Mouse (Mus musculus) MEL (cell line): ENCODE measurements around the gene Tle1. TPM values are rescaled to one million over a fixed set of nuclear protein-coding genes. Genes with fewer than 3 reads are reported as not detected.

Source experiments
- DNase-seq: peaks from one replicate; pipeline ENCODE4 v3.0.0; 2011; ENCODE audit warnings: low read depth, low spot score
- H3K27ac ChIP-seq: 2 replicates; pipeline ENCODE4 v1.5.1; 2012; ENCODE audit warnings: low read depth, mild to moderate bottlenecking, control low read depth, low read length, moderate library complexity; ENCODE audit not compliant: control insufficient read depth
- H3K27me3 ChIP-seq, 2 experiments: fragments of 150-350 bp in 1 of 2; sonication (generic) in 1 of 2; 2 replicates each; pipeline ENCODE4 v1.6.1; 2012; ENCODE audit warnings: low read length in 2 of 2, mild to moderate bottlenecking in 2 of 2, improper control_type of control experiment in 1 of 2, moderate library complexity in 1 of 2; ENCODE audit not compliant: insufficient read depth in 2 of 2, control insufficient read depth in 1 of 2
- H3K36me3 ChIP-seq, 2 experiments: 2 replicates each; pipeline ENCODE4 v1.6.1; 2012 to 2014; ENCODE audit warnings: low read length in 2 of 2, improper control_type of control experiment in 1 of 2, inconsistent platforms in 1 of 2, mild to moderate bottlenecking in 1 of 2; ENCODE audit not compliant: insufficient read depth in 2 of 2, control insufficient read depth in 1 of 2
- H3K4me1 ChIP-seq, 2 experiments: fragments of 150-350 bp in 1 of 2; sonication (generic) in 1 of 2; 2 replicates each; pipeline ENCODE4 v1.6.1; 2012; ENCODE audit warnings: low read length in 2 of 2, improper control_type of control experiment in 1 of 2, mild to moderate bottlenecking in 1 of 2; ENCODE audit not compliant: insufficient read depth in 2 of 2, control insufficient read depth in 1 of 2
- H3K4me3 ChIP-seq, 2 experiments: fragments of 150-350 bp in 1 of 2; sonication (generic) in 1 of 2; 2 replicates each; pipeline ENCODE4 v1.5.1; 2012; ENCODE audit warnings: low read depth in 2 of 2, low read length in 2 of 2, mild to moderate bottlenecking in 2 of 2, moderate library complexity in 2 of 2, control low read depth in 1 of 2, improper control_type of control experiment in 1 of 2; ENCODE audit not compliant: control insufficient read depth in 1 of 2, insufficient read depth in 1 of 2
- H3K79me2 ChIP-seq: 2 replicates; pipeline ENCODE4 v1.6.1; 2012; ENCODE audit warnings: mild to moderate bottlenecking, low read length, moderate library complexity; ENCODE audit not compliant: control insufficient read depth, poor library complexity, insufficient read depth
- H3K9ac ChIP-seq: 2 replicates; pipeline ENCODE4 v1.6.1; 2012; ENCODE audit warnings: low read depth, mild to moderate bottlenecking, control low read depth, low read length, moderate library complexity; ENCODE audit not compliant: control insufficient read depth, poor library complexity, severe bottlenecking
- H3K9me3 ChIP-seq: fragments of 150-350 bp; sonication (generic); replicated peaks from 2 replicates; pipeline ENCODE4 v1.6.1; 2012; ENCODE audit warnings: mild to moderate bottlenecking, low read length, improper control_type of control experiment, moderate library complexity; ENCODE audit not compliant: insufficient read depth
- EP300 ChIP-seq, 2 experiments: IDR thresholded peaks; 2 replicates each; pipeline ENCODE4 v1.6.1; 2011; ENCODE audit warnings: improper control_type of control experiment in 2 of 2, low read length in 2 of 2, low read depth in 1 of 2, mild to moderate bottlenecking in 1 of 2
- GABPA ChIP-seq: IDR thresholded peaks from 2 replicates; pipeline ENCODE4 v1.6.1; 2012; ENCODE audit warnings: low read depth, mild to moderate bottlenecking, inconsistent platforms, low read length, improper control_type of control experiment, moderate library complexity
- HCFC1 ChIP-seq: IDR thresholded peaks from 2 replicates; pipeline ENCODE4 v1.6.1; 2012; ENCODE audit warnings: low read depth, mild to moderate bottlenecking, inconsistent platforms, low read length, improper control_type of control experiment, moderate library complexity
- JUND ChIP-seq: IDR thresholded peaks from 2 replicates; pipeline ENCODE4 v1.6.1; 2011; ENCODE audit warnings: low read depth, mild to moderate bottlenecking, improper control_type of control experiment, low read length
- MAZ ChIP-seq: IDR thresholded peaks from 2 replicates; pipeline ENCODE4 v1.6.1; 2012; ENCODE audit warnings: low read depth, mild to moderate bottlenecking, inconsistent platforms, low read length, improper control_type of control experiment
- MEF2A ChIP-seq: IDR thresholded peaks from 2 replicates; pipeline ENCODE4 v1.6.1; 2014; ENCODE audit warnings: low read depth, mild to moderate bottlenecking, inconsistent platforms, low read length, improper control_type of control experiment; ENCODE audit not compliant: poor library complexity, insufficient replicate concordance, severe bottlenecking; ENCODE audit errors: extremely low read depth
- MYC ChIP-seq: IDR thresholded peaks from 2 replicates; pipeline ENCODE4 v1.6.1; 2011; ENCODE audit warnings: low read depth, mild to moderate bottlenecking, low read length, improper control_type of control experiment, moderate library complexity
- NELFE ChIP-seq: IDR thresholded peaks from 2 replicates; pipeline ENCODE4 v1.6.1; 2011; ENCODE audit warnings: low read depth, low read length, improper control_type of control experiment
- NRF1 ChIP-seq: IDR thresholded peaks from 2 replicates; pipeline ENCODE4 v1.6.1; 2014; ENCODE audit warnings: low read depth, mild to moderate bottlenecking, inconsistent platforms, low read length, improper control_type of control experiment, moderate library complexity; ENCODE audit not compliant: poor library complexity, insufficient read depth, severe bottlenecking
- POLR2A ChIP-seq, 2 experiments: IDR thresholded peaks; 2 replicates each; pipeline ENCODE4 v1.6.1; 2011 to 2012; ENCODE audit warnings: low read length in 2 of 2, mild to moderate bottlenecking in 2 of 2, control low read depth in 1 of 2, improper control_type of control experiment in 1 of 2, low read depth in 1 of 2, moderate library complexity in 1 of 2; ENCODE audit not compliant: control insufficient read depth in 1 of 2, insufficient read depth in 1 of 2, poor library complexity in 1 of 2
- POLR2AphosphoS2 ChIP-seq: IDR thresholded peaks from 2 replicates; pipeline ENCODE4 v1.6.1; 2011; ENCODE audit warnings: low read length, improper control_type of control experiment
- POLR2AphosphoS5 ChIP-seq: IDR thresholded peaks from 2 replicates; pipeline ENCODE4 v1.6.1; 2012; ENCODE audit warnings: low read depth, borderline replicate concordance, mild to moderate bottlenecking, inconsistent platforms, low read length, moderate library complexity, mixed read lengths
- RAD21 ChIP-seq: IDR thresholded peaks from 2 replicates; pipeline ENCODE4 v1.6.1; 2011; ENCODE audit warnings: mild to moderate bottlenecking, low read depth, low read length, improper control_type of control experiment
- RCOR1 ChIP-seq: IDR thresholded peaks from 2 replicates; pipeline ENCODE4 v1.6.1; 2012; ENCODE audit warnings: low read depth, mild to moderate bottlenecking, inconsistent platforms, low read length, improper control_type of control experiment
- SMC3 ChIP-seq: IDR thresholded peaks from 2 replicates; pipeline ENCODE4 v1.6.1; 2011; ENCODE audit warnings: low read depth, low read length, improper control_type of control experiment
- USF1 ChIP-seq: IDR thresholded peaks from 2 replicates; pipeline ENCODE4 v1.6.1; 2014; ENCODE audit warnings: low read depth, mild to moderate bottlenecking, inconsistent platforms, low read length, improper control_type of control experiment, moderate library complexity
- ZC3H11A ChIP-seq: IDR thresholded peaks from 2 replicates; pipeline ENCODE4 v1.6.1; 2012; ENCODE audit warnings: low read depth, mild to moderate bottlenecking, inconsistent platforms, low read length, improper control_type of control experiment
- ZKSCAN1 ChIP-seq: IDR thresholded peaks from 2 replicates; pipeline ENCODE4 v1.6.1; 2012; ENCODE audit warnings: low read depth, mild to moderate bottlenecking, inconsistent platforms, low read length, improper control_type of control experiment, moderate library complexity
- ZNF384 ChIP-seq: IDR thresholded peaks from 2 replicates; pipeline ENCODE4 v1.6.1; 2012; ENCODE audit warnings: low read depth, mild to moderate bottlenecking, inconsistent platforms, low read length, improper control_type of control experiment
- polyA plus RNA-seq, 2 experiments: library from polyadenylated mRNA; stranded (reverse) in 1 of 2; unstranded in 1 of 2; fragments of >175 nt in 1 of 2; fragments of >200 nt in 1 of 2; gene quantifications; 2 replicates each; pipeline versions ENCODE4 v1.2.1 to v1.2.4; 2012; ENCODE audit warnings: low replicate concordance in 2 of 2, low read depth in 1 of 2; ENCODE audit not compliant: insufficient read length in 2 of 2, insufficient read depth in 1 of 2, missing spikeins in 1 of 2
- total RNA-seq: library from RNA; depleted of rRNA; stranded (reverse); fragments of 300-350 nt; gene quantifications from 2 replicates; pipeline ENCODE4 v1.2.3, GENCODE M21; 2012

Gene Tle1
- total and polyA plus RNA-seq, 3 experiments: 21.1 to 22.5 TPM; not detected in 1

DNA sequence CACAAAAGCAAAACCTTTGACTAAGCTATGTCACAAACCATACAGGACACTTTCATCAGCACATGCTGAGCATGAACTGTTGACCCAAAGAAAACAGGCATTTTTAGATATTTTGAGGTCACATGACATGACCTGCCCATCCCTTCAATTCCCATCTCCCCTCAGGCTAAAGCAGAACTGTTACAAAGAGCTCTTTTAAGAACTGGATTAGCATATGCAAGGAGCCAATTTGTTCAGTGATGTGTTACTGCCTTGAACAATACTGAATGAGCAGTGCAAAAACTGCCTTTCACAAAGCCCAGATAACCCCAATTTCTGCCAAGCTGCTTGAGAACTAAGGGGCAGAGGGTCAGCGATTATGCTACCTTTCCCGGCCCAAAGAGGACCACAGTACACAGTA lies 54.7 kb downstream of the Tle1 start:
- TF ChIP-seq MYC (no peak), ZC3H11A (no peak), GABPA (no peak), EP300 (IDR thresholded peaks at IDR 0.05; ENCODE audit: low read depth in 1 of 2, low read length in 2 of 2) (no peak)
- Histone ChIP-seq H3K9me3 (no peaks in the 10 kb centered on the region), H3K79me2 (no peaks in the 10 kb centered on the region), H3K4me1 (no peaks in the 10 kb centered on the region), H3K4me3 (no peak overlapping the region), H3K9ac (no peak overlapping the region), H3K27me3 (no peaks in the 10 kb centered on the region), H3K27ac (no peak overlapping the region), H3K36me3 (no peaks in the 10 kb centered on the region; a peak in 1 of 4 replicates)
- no peak for DNase-seq

DNA sequence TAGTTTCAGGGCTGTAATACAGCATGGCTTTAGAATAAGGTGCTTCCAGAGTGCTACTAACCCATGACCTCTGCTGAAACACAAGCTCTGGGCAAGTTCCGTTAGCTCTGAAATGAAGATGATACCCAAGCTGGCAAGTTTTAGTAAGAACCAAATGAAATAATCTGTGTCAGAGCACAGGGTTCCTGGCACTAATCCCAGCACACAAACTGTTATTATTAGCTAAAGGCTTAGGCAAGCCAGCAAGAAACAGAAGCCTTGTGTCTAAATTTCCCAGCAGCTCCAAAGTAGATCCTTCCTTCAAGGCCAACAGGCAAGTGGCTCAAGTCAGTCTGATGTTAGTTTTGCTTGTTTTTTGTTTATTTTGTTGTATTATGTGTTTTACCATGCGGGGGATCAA lies 56.2 kb downstream of the Tle1 start:
- H3K36me3 ChIP-seq: no peaks in the 10 kb centered on the region; a peak in 1 of 4 replicates
- no peaks in the 10 kb centered on the region for H3K9me3 ChIP-seq
- no peak overlapping the region for H3K27ac ChIP-seq
- no peak overlapping the region for H3K4me3 ChIP-seq
- H3K9ac ChIP-seq: no peak overlapping the region
- TF ChIP-seq NRF1: no peak
- TF ChIP-seq JUND: no peak
- TF ChIP-seq ZNF384: no peak
- no peak for TF ChIP-seq POLR2A (IDR thresholded peaks at IDR 0.05; ENCODE audit: control insufficient read depth in 1 of 2, insufficient read depth in 1 of 2, low read depth in 1 of 2, low read length in 2 of 2, poor library complexity in 1 of 2)
- TF ChIP-seq POLR2AphosphoS5: no peak
- no peak for TF ChIP-seq USF1
- TF ChIP-seq SMC3: no peak
- no peak for TF ChIP-seq NELFE
- no peak for TF ChIP-seq MAZ
- TF ChIP-seq ZKSCAN1: no peak
- TF ChIP-seq HCFC1: no peak
- TF ChIP-seq MEF2A: no peak
- TF ChIP-seq RAD21: no peak
- TF ChIP-seq RCOR1: no peak
- TF ChIP-seq POLR2AphosphoS2: no peak
- TF ChIP-seq, all 39 proteins: peak for 0
- Histone ChIP-seq H3K4me1 (no peaks in the 10 kb centered on the region), H3K27me3 (no peaks in the 10 kb centered on the region), H3K79me2 (no peaks in the 10 kb centered on the region)
- no peak for DNase-seq
